Mouse (Mus musculus) heart, postnatal 14 days (tissue): ENCODE data around the gene Dmp1. TPM values are rescaled to one million over a fixed set of nuclear protein-coding genes. Genes with fewer than 3 reads are reported as not detected.

ENCODE experiments used
- DNase-seq, 2 experiments: peaks; one replicate each; pipeline ENCODE4 v3.0.0; 2021 to 2022
- intact Hi-C: fragments of 180-260 bp; cut with DNase I; formaldehyde crosslinking; loops from one replicate; pipeline ENCODE4 v1.15.1; 2025
- total RNA-seq, 2 experiments: library from RNA; stranded (reverse); gene quantifications; 2 replicates each; pipeline ENCODE4 v1.2.3; 2021

Gene Dmp1
- total RNA-seq, 2 experiments from 2014 or later: not detected

GRCm38 (mm10) chr5:104256585-104256984 is 54.2 kb downstream of the Dmp1 start:
- intact Hi-C loops: no loop called here
- no peak for DNase-seq

- intact Hi-C loops: no loop called here
- no peak for DNase-seq
These were observed 59.6 kb downstream of the Dmp1 start for GRCm38 (mm10) chr5:104261908-104262461.

GRCm38 (mm10) chr5:104263014-104263776 is 60.8 kb downstream of the Dmp1 start:
- DNase-seq: no peak

More at GRCm38 (mm10) chr5:104263014-104263776, 60.8 kb downstream of the Dmp1 start:
- intact Hi-C loops: no loop called here

Other genes with a start within 250 kb of the Dmp1 start
- gene Hsd17b13, start 225.2 kb upstream of the Dmp1 start, total RNA-seq: not detected
- gene Hsd17b11, start 180.7 kb upstream of the Dmp1 start, total RNA-seq: 10 to 100 TPM; 26.7 to 32.7 TPM
- 10 to 100 TPM; 42.1 to 43.0 TPM for gene Nudt9, start 156.3 kb upstream of the Dmp1 start, total RNA-seq
- gene Gm17660, start 125.0 kb upstream of the Dmp1 start, total RNA-seq: not detected
- 100 to 1,000 TPM; 335 to 337 TPM for gene Sparcl1, start 88.9 kb upstream of the Dmp1 start, total RNA-seq
- not detected for gene Dspp, start 31.9 kb upstream of the Dmp1 start, total RNA-seq
- gene Ibsp, start 96.6 kb downstream of the Dmp1 start, total RNA-seq: not detected
- not detected for gene Mepe, start 122.7 kb downstream of the Dmp1 start, total RNA-seq
- under 1 TPM; 0.19 to 0.41 TPM for gene Spp1, start 232.5 kb downstream of the Dmp1 start, total RNA-seq